Mouse (Mus musculus): Measurements from ENCODE around the gene Tff3. TPM values are rescaled to one million over a fixed set of nuclear protein-coding genes. Genes with fewer than 3 reads are reported as not detected.

The Tff3 gene
- polyA plus RNA-seq, 1 experiment from 2014 or later = not detected

DNA sequence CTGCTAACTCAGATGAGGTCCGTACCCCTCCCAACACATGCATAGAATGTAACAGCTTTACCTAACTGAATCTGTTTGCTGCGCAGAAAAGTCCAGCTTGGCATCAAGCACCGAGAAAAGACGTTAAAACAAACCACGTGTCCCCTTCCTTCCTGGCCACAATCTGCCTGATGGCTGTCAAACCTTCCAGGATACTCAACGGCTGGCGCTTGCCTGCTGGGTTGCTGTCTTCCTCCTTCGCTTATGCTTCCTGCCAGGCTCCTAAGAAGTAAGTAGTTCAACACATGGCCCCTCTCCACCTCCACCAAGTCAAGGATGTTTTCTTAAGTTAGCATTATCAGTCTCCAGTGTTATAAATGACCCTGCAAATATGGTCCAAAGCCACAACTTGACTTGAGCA, 24.3 kb upstream of the Tff3 start:
- Histone ChIP-seq H3K4me1 (ENCODE audit: insufficient read depth) (no peaks in the 10 kb centered on the region), H3K36me3 (ENCODE audit: insufficient read depth) (no peaks in the 10 kb centered on the region), H3K27ac (ENCODE audit: low read depth) (no peak overlapping the region), H3K27me3 (ENCODE audit: insufficient read depth, low read length) (no peaks in the 10 kb centered on the region), H3K9me3 (ENCODE audit: low read depth, low read length) (no peaks in the 10 kb centered on the region), H3K4me2 (no peak overlapping the region), H3K9ac (no peak overlapping the region), H3K4me3 (ENCODE audit: low read depth, low read length) (no peak overlapping the region)
- no peak for DNase-seq
- no peak for TF ChIP-seq CTCF (IDR thresholded peaks at IDR 0.05; ENCODE audit: low read depth)
- WGBS = 39% methylated on average over 8 of the region's 8 CpGs
- no peak for ATAC-seq (ENCODE audit: insufficient read depth)

- Histone ChIP-seq H3K27me3 (ENCODE audit: insufficient read depth, low read length) (no peaks in the 10 kb centered on the region), H3K9me3 (ENCODE audit: low read depth, low read length) (no peaks in the 10 kb centered on the region), H3K9ac (no peak overlapping the region), H3K4me3 (ENCODE audit: low read depth, low read length) (no peak overlapping the region), H3K4me1 (ENCODE audit: insufficient read depth) (no peaks in the 10 kb centered on the region), H3K27ac (ENCODE audit: low read depth) (no peak overlapping the region), H3K4me2 (no peak overlapping the region), H3K36me3 (ENCODE audit: insufficient read depth) (no peaks in the 10 kb centered on the region)
- no peak for TF ChIP-seq CTCF (IDR thresholded peaks at IDR 0.05; ENCODE audit: low read depth)
- 47% methylated on average over 9 of the region's 9 CpGs for WGBS
- ATAC-seq (ENCODE audit: insufficient read depth) (no peak), DNase-seq (no peak)
These were observed 23.6 kb upstream of the Tff3 start for GRCm38 (mm10) chr17:31152966-31153499.

DNA sequence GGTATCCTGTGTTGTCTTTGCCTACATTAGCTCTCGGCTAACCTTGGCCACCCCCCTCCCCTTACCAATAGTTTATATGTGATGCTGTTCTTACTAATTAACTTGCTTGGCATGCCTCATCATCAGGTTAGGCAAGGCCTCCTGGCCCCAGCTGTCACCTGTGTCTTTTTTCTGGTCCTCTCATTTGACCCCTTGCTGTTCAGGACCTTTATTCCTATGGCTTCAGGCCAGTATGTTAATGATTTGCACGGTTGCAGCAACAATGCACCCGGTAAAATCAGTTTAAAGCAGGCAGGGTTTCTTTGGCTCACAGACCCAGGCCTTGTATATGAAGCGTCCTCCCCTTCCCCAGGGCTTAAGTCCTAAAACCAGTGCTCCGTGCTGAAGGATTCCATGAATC, 23.1 kb upstream of the Tff3 start:
- Histone ChIP-seq H3K36me3 (ENCODE audit: insufficient read depth) (no peaks in the 10 kb centered on the region), H3K9me3 (ENCODE audit: low read depth, low read length) (no peaks in the 10 kb centered on the region), H3K27me3 (ENCODE audit: insufficient read depth, low read length) (no peaks in the 10 kb centered on the region), H3K9ac (no peak overlapping the region), H3K4me3 (ENCODE audit: low read depth, low read length) (no peak overlapping the region), H3K4me2 (no peak overlapping the region), H3K4me1 (ENCODE audit: insufficient read depth) (no peaks in the 10 kb centered on the region), H3K27ac (ENCODE audit: low read depth) (no peak overlapping the region)
- no peak for TF ChIP-seq CTCF (IDR thresholded peaks at IDR 0.05; ENCODE audit: low read depth)
- no peak for ATAC-seq (ENCODE audit: insufficient read depth)
- 64% methylated on average over 5 of the region's 5 CpGs for WGBS
- DNase-seq = no peak

DNA sequence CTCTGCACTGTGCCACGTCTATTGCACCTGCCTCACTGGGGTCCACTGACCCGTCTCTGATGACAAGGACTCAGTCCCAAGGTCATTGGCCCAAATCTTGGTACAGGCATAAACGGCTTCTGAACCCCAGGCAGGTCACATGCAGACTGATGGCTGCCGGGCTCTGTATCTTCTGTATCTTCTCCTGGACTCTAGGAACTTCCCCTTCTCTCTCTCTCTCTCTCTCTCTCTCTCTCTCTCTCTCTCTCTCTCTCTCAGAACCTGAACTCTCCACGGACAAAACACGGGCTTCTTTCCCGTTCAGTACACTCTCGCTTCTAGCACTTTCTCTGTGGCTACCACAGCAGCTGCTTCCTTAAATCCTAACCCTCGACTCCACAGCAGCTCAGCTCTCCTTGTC, 16.6 kb upstream of the Tff3 start:
- no peaks in the 10 kb centered on the region; the same call in 1 of the 2 replicates for H3K4me1 ChIP-seq (ENCODE audit: insufficient read depth)
- H3K9me3 ChIP-seq (ENCODE audit: low read depth, low read length) = no peaks in the 10 kb centered on the region
- H3K9ac ChIP-seq = no peak overlapping the region
- TF ChIP-seq CTCF (IDR thresholded peaks at IDR 0.05; ENCODE audit: low read depth) = no peak
- no peak overlapping the region for H3K4me3 ChIP-seq (ENCODE audit: low read depth, low read length)
- ATAC-seq (ENCODE audit: insufficient read depth) = no peak
- DNase-seq = no peak
- no peaks in the 10 kb centered on the region for H3K27me3 ChIP-seq (ENCODE audit: insufficient read depth, low read length)
- H3K27ac ChIP-seq (ENCODE audit: low read depth) = no peak overlapping the region
- no peaks in the 10 kb centered on the region for H3K36me3 ChIP-seq (ENCODE audit: insufficient read depth)
- H3K4me2 ChIP-seq = no peak overlapping the region
- 74% methylated on average over 9 of the region's 9 CpGs for WGBS

DNA sequence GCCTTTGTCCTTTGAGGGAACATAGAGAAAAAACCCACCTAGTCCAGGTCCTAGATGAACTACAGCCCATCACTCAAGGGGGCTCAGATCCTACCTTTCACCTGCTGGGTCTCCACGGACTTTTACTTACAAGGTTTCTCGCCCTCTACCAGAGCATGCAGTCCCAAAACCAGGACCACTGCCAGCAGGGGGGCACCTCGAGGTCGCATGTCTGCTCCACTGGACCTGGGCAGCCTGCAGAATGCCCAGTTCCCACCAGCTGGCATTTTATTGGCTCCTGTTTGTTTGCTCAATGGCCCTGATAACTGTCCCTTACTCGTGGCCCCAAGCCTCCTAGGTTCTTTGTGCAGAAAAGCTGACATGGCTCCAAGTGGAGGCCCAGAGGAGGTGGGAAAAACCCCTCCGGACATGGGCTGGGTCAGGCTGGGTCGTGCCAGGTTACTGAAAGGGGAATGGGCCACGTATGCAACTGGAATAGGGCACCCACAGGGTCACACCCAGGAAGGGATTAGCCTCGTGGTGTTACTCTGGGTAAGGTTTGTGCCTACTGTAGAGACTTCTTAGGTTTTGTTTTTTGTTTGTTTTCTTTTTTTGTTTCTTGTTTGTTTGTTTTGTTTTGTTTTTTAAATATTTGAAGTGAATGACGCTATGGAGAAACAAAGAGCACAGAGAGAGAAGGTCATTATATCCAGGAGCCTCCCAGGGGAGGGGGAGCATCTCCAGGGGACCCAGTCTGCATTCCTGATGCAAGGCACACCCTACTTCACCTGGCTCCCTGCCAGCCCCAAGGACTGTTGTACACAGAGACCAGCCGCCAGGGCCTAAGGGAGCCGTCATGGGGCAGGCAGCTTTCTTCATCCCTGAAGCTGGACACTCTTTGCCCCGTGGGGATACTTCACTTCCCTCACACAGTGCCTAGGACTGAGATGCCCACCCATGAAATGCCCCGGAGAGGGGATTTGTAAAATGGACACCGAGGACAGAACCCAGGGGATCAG, 14.9 kb upstream of the Tff3 start, which contains the start of gene Tff2:
Gene Tff2 (minus strand): TSS at position 243 of the 998 bp plus-strand sequence.
- ATAC-seq (ENCODE audit: insufficient read depth) = peak; percentile 60; the same call in 1 of the 2 replicates
- WGBS = 59% methylated on average over 15 of the region's 15 CpGs
- Histone ChIP-seq H3K27me3 (ENCODE audit: insufficient read depth, low read length) (no peaks in the 10 kb centered on the region), H3K27ac (ENCODE audit: low read depth) (no peak within 1 kb of the TSS), H3K9me3 (ENCODE audit: low read depth, low read length) (no peaks in the 10 kb centered on the region), H3K4me1 (ENCODE audit: insufficient read depth) (no peaks in the 10 kb centered on the region; the same call in 1 of the 2 replicates), H3K9ac (no peak within 1 kb of the TSS), H3K4me2 (no peak within 1 kb of the TSS), H3K36me3 (ENCODE audit: insufficient read depth) (no peaks in the 10 kb centered on the region), H3K4me3 (ENCODE audit: low read depth, low read length) (no peak within 1 kb of the TSS)
- DNase-seq = peak; percentile 79
- no peak for TF ChIP-seq CTCF (IDR thresholded peaks at IDR 0.05; ENCODE audit: low read depth)

DNA sequence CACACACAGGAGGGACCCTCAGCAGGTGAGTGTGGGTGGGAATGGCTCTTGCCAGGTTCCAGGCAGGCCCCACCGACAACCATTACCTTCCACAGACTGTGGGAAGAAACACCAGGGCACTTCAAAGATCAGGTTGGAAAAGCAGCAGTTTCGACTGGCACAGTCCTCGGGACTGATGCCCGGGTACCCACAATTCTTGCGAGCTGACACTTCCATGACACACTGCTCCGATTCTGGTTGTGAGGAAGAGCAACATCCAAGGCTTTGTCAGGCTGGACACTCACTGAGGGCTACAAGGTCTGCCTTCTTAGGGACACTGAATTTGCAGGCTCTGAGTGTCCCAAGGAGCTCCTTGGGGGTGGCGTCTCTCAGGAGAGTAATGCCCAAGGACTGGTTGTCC, 12.7 kb upstream of the Tff3 start:
- ATAC-seq (ENCODE audit: insufficient read depth) (no peak), DNase-seq (no peak)
- Histone ChIP-seq H3K9me3 (ENCODE audit: low read depth, low read length) (no peaks in the 10 kb centered on the region), H3K27ac (ENCODE audit: low read depth) (no peak overlapping the region), H3K27me3 (ENCODE audit: insufficient read depth, low read length) (no peaks in the 10 kb centered on the region), H3K4me2 (no peak overlapping the region), H3K36me3 (ENCODE audit: insufficient read depth) (no peaks in the 10 kb centered on the region), H3K4me3 (ENCODE audit: low read depth, low read length) (no peak overlapping the region), H3K9ac (no peak overlapping the region), H3K4me1 (ENCODE audit: insufficient read depth) (no peaks in the 10 kb centered on the region; the same call in 1 of the 2 replicates)
- WGBS = 87% methylated on average over 7 of the region's 7 CpGs
- TF ChIP-seq CTCF (IDR thresholded peaks at IDR 0.05; ENCODE audit: low read depth) = no peak

- Histone ChIP-seq H3K4me2 (no peak overlapping the region), H3K4me3 (ENCODE audit: low read depth, low read length) (no peak overlapping the region), H3K36me3 (ENCODE audit: insufficient read depth) (no peaks in the 10 kb centered on the region), H3K27me3 (ENCODE audit: insufficient read depth, low read length) (no peaks in the 10 kb centered on the region), H3K9me3 (ENCODE audit: low read depth, low read length) (no peaks in the 10 kb centered on the region), H3K27ac (ENCODE audit: low read depth) (no peak overlapping the region), H3K9ac (no peak overlapping the region), H3K4me1 (ENCODE audit: insufficient read depth) (no peaks in the 10 kb centered on the region)
- WGBS = 12% methylated on average over 5 of the region's 5 CpGs
- ATAC-seq (ENCODE audit: insufficient read depth) (no peak), DNase-seq (peak; percentile 84)
- peak; percentile 83 for TF ChIP-seq CTCF (IDR thresholded peaks at IDR 0.05; ENCODE audit: low read depth)
These were observed 9.0 kb upstream of the Tff3 start for GRCm38 (mm10) chr17:31138398-31138797.

All from lung, embryonic 14.5 days (tissue).